Mouse (Mus musculus) Patski (cell line): ENCODE measurements around the gene Hivep3. TPM values are rescaled to one million over a fixed set of nuclear protein-coding genes. Genes with fewer than 3 reads are reported as not detected.

Source experiments
- ATAC-seq: fragments of 100-300 bp; one replicate; pipeline ENCODE4 v1.8.0; 2021
- CTCF ChIA-PET: fragments of 350-600 bp; sonication (Branson Sonifier 250); formaldehyde crosslinking; loops from one replicate; lab custom pipeline; 2022; ENCODE audit warnings: inconsistent platforms; lab: Charles Lee
- POLR2A ChIA-PET: fragments of 350-600 bp; sonication (Branson Sonifier 250); formaldehyde crosslinking; loops from one replicate; lab custom pipeline; 2022; ENCODE audit warnings: antibody characterized with exemption, inconsistent platforms; lab: Charles Lee
- DNase-seq: peaks from one replicate; pipeline ENCODE4 v3.0.0-alpha.2; 2011; ENCODE audit warnings: low read depth, low spot score
- H3K27me3 ChIP-seq: fragments of 371-371 bp; one replicate; pipeline ENCODE4 v1.5.1; 2021
- CTCF ChIP-seq: fragments of 100-300 bp; IDR thresholded peaks from one replicate; pipeline ENCODE4 v1.5.1; 2021
- in situ Hi-C: fragments of 300-500 bp; cut with MboI; formaldehyde crosslinking; loops from 3 replicates; pipeline ENCODE4 v1.11.1; 2018; ENCODE audit warnings: low pct_unique_long_range_greater_than_20kb, mixed read lengths
- polyA plus RNA-seq: library from polyadenylated mRNA; unstranded; gene quantifications from one replicate; pipeline ENCODE4 v1.2.3, GENCODE M21; 2021

The Hivep3 gene
- polyA plus RNA-seq, 1 experiment from 2014 or later: 4.4 TPM

DNA sequence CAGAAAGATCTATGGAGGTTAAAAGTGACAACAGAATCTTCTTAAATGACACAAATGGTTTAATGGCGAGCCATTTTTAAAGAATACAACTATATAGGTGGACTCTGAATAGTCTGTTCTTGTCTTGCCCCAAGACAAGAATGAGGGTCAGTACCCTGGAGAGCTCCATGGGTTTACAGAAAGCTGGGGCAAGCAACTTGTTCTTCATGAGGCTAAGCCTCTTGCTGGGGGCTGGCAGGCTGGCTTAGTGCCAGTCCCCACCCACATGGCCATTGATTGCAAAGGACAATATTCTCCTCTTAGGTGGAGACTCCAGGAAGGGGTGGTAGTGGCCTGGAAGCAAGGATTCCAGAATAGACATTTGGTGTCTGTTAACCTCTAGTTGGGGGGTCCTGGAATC, 170.2 kb downstream of the Hivep3 start:
- DNase-seq: no peak
- ChIA-PET POLR2A (no interaction called here), CTCF (no interaction called here)
- no peak for ATAC-seq
- in situ Hi-C loops: no loop called here
- TF ChIP-seq CTCF: no peak
- H3K27me3 ChIP-seq: no peaks in the 10 kb centered on the region

DNA sequence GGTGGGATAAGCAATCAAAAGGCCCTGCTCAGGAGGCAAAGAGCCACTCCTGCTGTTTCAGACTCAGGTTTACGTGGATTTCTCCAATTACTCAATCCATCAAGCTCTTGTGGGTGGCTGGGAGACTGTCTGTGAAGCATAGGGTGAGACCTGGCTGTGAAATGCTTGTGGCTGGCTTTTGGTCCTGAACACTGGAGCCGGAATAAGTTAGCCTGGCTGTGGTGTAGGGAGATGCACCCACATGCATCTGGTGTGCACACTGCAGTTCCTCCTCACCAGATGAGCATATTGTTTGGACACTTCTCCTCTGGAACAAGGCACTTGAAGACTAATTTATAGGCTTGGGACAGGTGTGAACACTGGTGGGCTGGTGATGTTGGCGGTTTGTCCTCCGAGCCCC, 170.7 kb downstream of the Hivep3 start:
- TF ChIP-seq CTCF: no peak
- CTCF ChIA-PET: interaction anchor here (1.2 kb wide), 1 partner anchor 110 kb away, joined by 3 read pairs; no protein-coding TSS in a partner anchor
- DNase-seq: no peak
- H3K27me3 ChIP-seq: no peaks in the 10 kb centered on the region
- ATAC-seq: no peak
- POLR2A ChIA-PET: no interaction called here
- in situ Hi-C loops: no loop called here

- CTCF ChIA-PET: no interaction called here
Observed at GRCm38 (mm10) chr4:119907106-119907505, 173.5 kb downstream of the Hivep3 start.

GRCm38 (mm10) chr4:119911071-119911904, 177.7 kb downstream of the Hivep3 start:
- ChIA-PET POLR2A (no interaction called here), CTCF (no interaction called here)
- DNase-seq: no peak
- no peaks in the 10 kb centered on the region for H3K27me3 ChIP-seq
- peak; percentile 31 for ATAC-seq
- in situ Hi-C loops: no loop called here
- TF ChIP-seq CTCF: no peak

More at GRCm38 (mm10) chr4:119907106-119907505, 173.5 kb downstream of the Hivep3 start:
- DNase-seq: no peak
- no peak for TF ChIP-seq CTCF
- in situ Hi-C loops: no loop called here
- ATAC-seq: no peak
- no peaks in the 10 kb centered on the region for H3K27me3 ChIP-seq
- POLR2A ChIA-PET: no interaction called here

GRCm38 (mm10) chr4:119912216-119912615, 178.6 kb downstream of the Hivep3 start:
- ChIA-PET POLR2A (no interaction called here), CTCF (no interaction called here)
- H3K27me3 ChIP-seq: no peaks in the 10 kb centered on the region
- ATAC-seq (no peak), DNase-seq (no peak)
- TF ChIP-seq CTCF: no peak
- in situ Hi-C loops: no loop called here

GRCm38 (mm10) chr4:119914194-119914593, 180.6 kb downstream of the Hivep3 start:
- POLR2A ChIA-PET: no interaction called here
- in situ Hi-C loops: no loop called here
- no peak for DNase-seq
- ATAC-seq: no peak
- no peaks in the 10 kb centered on the region for H3K27me3 ChIP-seq
- TF ChIP-seq CTCF: no peak
- CTCF ChIA-PET: no interaction called here

DNA sequence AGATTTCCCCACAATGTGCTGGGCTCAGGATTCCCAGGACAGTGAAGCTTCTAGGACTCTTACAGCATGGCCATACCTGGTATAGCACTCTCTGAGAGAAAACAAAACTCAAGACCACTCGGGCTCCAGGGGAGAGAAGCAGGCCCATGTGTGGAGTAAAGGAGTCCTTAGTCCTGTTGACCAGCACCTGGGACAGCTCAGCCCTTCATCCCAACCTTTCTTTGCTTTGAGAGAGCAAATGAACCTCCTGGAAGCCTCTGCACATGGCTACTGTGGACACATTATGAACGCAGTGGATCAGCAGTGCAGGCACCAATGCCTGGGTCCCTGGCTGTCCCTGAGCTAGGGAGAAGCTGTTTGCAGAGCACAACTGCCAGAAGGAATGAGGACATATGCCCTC, 181.5 kb downstream of the Hivep3 start:
- no peak for ATAC-seq
- ChIA-PET POLR2A (no interaction called here), CTCF (no interaction called here)
- no peaks in the 10 kb centered on the region for H3K27me3 ChIP-seq
- DNase-seq: no peak
- no peak for TF ChIP-seq CTCF
- in situ Hi-C loops: loop anchor here (5.0 kb wide), 1 partner anchor 187 kb away; no protein-coding TSS in a partner anchor

DNA sequence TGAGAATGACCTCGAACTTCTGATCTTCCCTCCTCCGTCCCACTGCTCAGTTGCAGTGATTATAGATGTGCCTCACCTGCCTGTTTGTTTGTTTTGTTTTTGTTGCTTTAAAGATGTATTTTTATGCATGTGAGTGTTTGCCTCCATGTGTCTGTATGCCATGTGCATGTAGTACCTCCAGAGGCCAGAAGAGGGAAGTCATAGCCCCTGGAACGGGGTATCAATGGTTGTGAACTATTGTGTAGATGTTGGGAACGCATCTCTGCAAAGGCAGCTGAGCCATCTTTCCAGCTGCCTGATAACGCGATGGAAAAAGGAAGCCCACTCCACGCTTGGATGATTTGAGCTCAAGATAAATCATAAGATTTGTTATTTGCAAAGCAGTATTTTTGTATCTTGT, 183.9 kb downstream of the Hivep3 start:
- ATAC-seq (no peak), DNase-seq (no peak)
- peak; percentile 71 for TF ChIP-seq CTCF
- in situ Hi-C loops: loop anchor here (5.0 kb wide), 1 partner anchor 185 kb away; no protein-coding TSS in a partner anchor
- ChIA-PET CTCF (interaction anchor here (0.8 kb wide), 1 partner anchor 178 kb away, joined by 4 read pairs; no protein-coding TSS in a partner anchor), POLR2A (no interaction called here)
- no peaks in the 10 kb centered on the region for H3K27me3 ChIP-seq

- no peak for ATAC-seq
- H3K27me3 ChIP-seq: no peaks in the 10 kb centered on the region
- ChIA-PET POLR2A (no interaction called here), CTCF (no interaction called here)
- no peak for TF ChIP-seq CTCF
- in situ Hi-C loops: loop anchor here (5.0 kb wide), 1 partner anchor 183 kb away; no protein-coding TSS in a partner anchor
- DNase-seq: no peak
Observed at GRCm38 (mm10) chr4:119919349-119919748, 185.8 kb downstream of the Hivep3 start.

GRCm38 (mm10) chr4:119921022-119921717, 187.6 kb downstream of the Hivep3 start:
- peak; percentile 56 for TF ChIP-seq CTCF
- ChIA-PET POLR2A (no interaction called here), CTCF (no interaction called here)
- H3K27me3 ChIP-seq: no peaks in the 10 kb centered on the region
- no peak for DNase-seq
- ATAC-seq: no peak
- in situ Hi-C loops: no loop called here
